Mouse (Mus musculus): ENCODE measurements at regions not wholly inside any gene's neighbourhood (a gene's known extent, or its start where the extent isn't known, plus 50 kb on each side); places are given as distances from the start of the nearest gene placed in this dataset.

DNA sequence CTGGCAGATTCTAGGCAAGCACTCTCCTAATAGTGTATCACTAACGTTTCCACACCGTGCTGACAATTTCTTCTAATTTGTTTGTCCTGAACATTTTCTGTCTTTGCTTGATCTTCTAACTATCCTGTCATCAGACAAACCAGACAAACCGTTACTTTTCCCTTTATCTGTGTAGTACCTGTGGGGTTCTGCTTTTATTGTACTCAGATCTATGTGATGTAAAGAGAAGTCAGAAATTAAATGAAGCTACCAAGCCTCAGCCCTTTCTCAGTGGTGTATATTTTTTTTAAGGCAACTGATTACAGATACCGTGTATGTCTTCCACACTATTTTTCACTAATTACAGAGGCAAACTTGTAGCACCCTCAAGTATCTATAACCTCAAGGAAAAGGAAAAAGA is 108.9 kb upstream of the Robo2 start:
- Histone ChIP-seq H3K4me3 (ENCODE audit: low read depth, low read length) (no peak overlapping the region), H3K9ac (ENCODE audit: low read length) (no peak overlapping the region), H3K27ac (ENCODE audit: low read depth, low read length) (no peak overlapping the region), H3K36me3 (ENCODE audit: control insufficient read depth, insufficient read depth, low read length) (no peaks in the 10 kb centered on the region), H3K9me3 (ENCODE audit: control insufficient read depth, low read length) (no peaks in the 10 kb centered on the region), H3K4me1 (replicated peaks; ENCODE audit: control insufficient read depth, insufficient read depth, low read length) (no peaks in the 10 kb centered on the region), H3K27me3 (ENCODE audit: control insufficient read depth, insufficient read depth, low read length) (no peaks in the 10 kb centered on the region), H3K4me2 (ENCODE audit: low read depth, low read length, severe bottlenecking) (no peak overlapping the region)
- 88% methylated on average over 4 of the region's 4 CpGs for WGBS
- ATAC-seq (replicated peaks; ENCODE audit: low FRiP score) (no peak), DNase-seq (ENCODE audit: low spot score) (no peak)

- Histone ChIP-seq H3K9ac (ENCODE audit: low read length) (no peak overlapping the region), H3K4me1 (replicated peaks; ENCODE audit: control insufficient read depth, insufficient read depth, low read length) (no peaks in the 10 kb centered on the region), H3K27ac (ENCODE audit: low read depth, low read length) (no peak overlapping the region), H3K36me3 (ENCODE audit: control insufficient read depth, insufficient read depth, low read length) (no peaks in the 10 kb centered on the region), H3K4me2 (ENCODE audit: low read depth, low read length, severe bottlenecking) (no peak overlapping the region), H3K27me3 (ENCODE audit: control insufficient read depth, insufficient read depth, low read length) (no peaks in the 10 kb centered on the region), H3K4me3 (ENCODE audit: low read depth, low read length) (no peak overlapping the region), H3K9me3 (ENCODE audit: control insufficient read depth, low read length) (no peaks in the 10 kb centered on the region)
- ATAC-seq (replicated peaks; ENCODE audit: low FRiP score): no peak
- WGBS: 100% methylated on average over 1 of the region's 1 CpGs
- DNase-seq (ENCODE audit: low spot score): no peak
These were observed 106.3 kb upstream of the Robo2 start for GRCm38 (mm10) chr16:74517888-74518287.

GRCm38 (mm10) chr16:74517374-74517773 is 105.7 kb upstream of the Robo2 start:
- 91% methylated on average over 4 of the region's 4 CpGs for WGBS
- no peaks in the 10 kb centered on the region for H3K4me1 ChIP-seq (replicated peaks; ENCODE audit: control insufficient read depth, insufficient read depth, low read length)
- ATAC-seq (replicated peaks; ENCODE audit: low FRiP score): no peak
- H3K27ac ChIP-seq (ENCODE audit: low read depth, low read length): no peak overlapping the region
- H3K27me3 ChIP-seq (ENCODE audit: control insufficient read depth, insufficient read depth, low read length): no peaks in the 10 kb centered on the region
- H3K36me3 ChIP-seq (ENCODE audit: control insufficient read depth, insufficient read depth, low read length): no peaks in the 10 kb centered on the region
- H3K4me2 ChIP-seq (ENCODE audit: low read depth, low read length, severe bottlenecking): no peak overlapping the region
- H3K4me3 ChIP-seq (ENCODE audit: low read depth, low read length): no peak overlapping the region
- H3K9ac ChIP-seq (ENCODE audit: low read length): no peak overlapping the region
- no peak for DNase-seq (ENCODE audit: low spot score)
- no peaks in the 10 kb centered on the region for H3K9me3 ChIP-seq (ENCODE audit: control insufficient read depth, low read length)

DNA sequence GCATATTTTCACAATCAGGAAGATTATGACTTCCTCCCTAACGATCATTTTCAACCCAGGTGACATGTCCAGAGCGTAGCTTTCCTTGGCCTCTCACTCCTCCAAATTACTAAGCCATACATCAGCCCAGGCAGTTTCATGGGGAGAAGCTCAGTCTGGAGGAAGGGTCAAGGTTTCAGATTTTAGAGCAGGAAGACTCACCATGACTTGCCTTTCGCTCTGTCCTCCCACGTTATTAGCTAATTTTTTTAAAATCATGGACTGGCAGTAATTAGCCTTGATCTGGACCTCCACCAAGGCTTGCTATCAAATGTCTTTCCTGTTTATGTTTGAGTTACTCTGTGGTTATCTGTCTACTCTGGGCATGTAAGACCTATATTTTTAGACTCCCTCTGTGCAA is 102.9 kb upstream of the Robo2 start:
- Histone ChIP-seq H3K27ac (ENCODE audit: low read depth, low read length) (no peak overlapping the region), H3K4me1 (replicated peaks; ENCODE audit: control insufficient read depth, insufficient read depth, low read length) (no peaks in the 10 kb centered on the region), H3K27me3 (ENCODE audit: control insufficient read depth, insufficient read depth, low read length) (no peaks in the 10 kb centered on the region), H3K36me3 (ENCODE audit: control insufficient read depth, insufficient read depth, low read length) (no peaks in the 10 kb centered on the region), H3K4me2 (ENCODE audit: low read depth, low read length, severe bottlenecking) (no peak overlapping the region), H3K9ac (ENCODE audit: low read length) (no peak overlapping the region), H3K4me3 (ENCODE audit: low read depth, low read length) (no peak overlapping the region), H3K9me3 (ENCODE audit: control insufficient read depth, low read length) (no peaks in the 10 kb centered on the region)
- WGBS: 74% methylated on average over 4 of the region's 4 CpGs
- ATAC-seq (replicated peaks; ENCODE audit: low FRiP score) (no peak), DNase-seq (ENCODE audit: low spot score) (no peak)

- H3K4me3 ChIP-seq (ENCODE audit: low read depth, low read length): no peak overlapping the region
- H3K27me3 ChIP-seq (ENCODE audit: control insufficient read depth, insufficient read depth, low read length): no peaks in the 10 kb centered on the region
- no peak for DNase-seq (ENCODE audit: low spot score)
- H3K4me1 ChIP-seq (replicated peaks; ENCODE audit: control insufficient read depth, insufficient read depth, low read length): no peaks in the 10 kb centered on the region
- H3K27ac ChIP-seq (ENCODE audit: low read depth, low read length): no peak overlapping the region
- ATAC-seq (replicated peaks; ENCODE audit: low FRiP score): no peak
- no peaks in the 10 kb centered on the region for H3K36me3 ChIP-seq (ENCODE audit: control insufficient read depth, insufficient read depth, low read length)
- H3K4me2 ChIP-seq (ENCODE audit: low read depth, low read length, severe bottlenecking): no peak overlapping the region
- H3K9me3 ChIP-seq (ENCODE audit: control insufficient read depth, low read length): no peaks in the 10 kb centered on the region
- WGBS: 94% methylated on average over 1 of the region's 1 CpGs
- H3K9ac ChIP-seq (ENCODE audit: low read length): no peak overlapping the region
These were observed 98.8 kb upstream of the Robo2 start for GRCm38 (mm10) chr16:74510383-74510782.

GRCm38 (mm10) chr16:74509489-74509888 is 97.9 kb upstream of the Robo2 start:
- Histone ChIP-seq H3K27ac (ENCODE audit: low read depth, low read length) (no peak overlapping the region), H3K27me3 (ENCODE audit: control insufficient read depth, insufficient read depth, low read length) (no peaks in the 10 kb centered on the region), H3K4me1 (replicated peaks; ENCODE audit: control insufficient read depth, insufficient read depth, low read length) (no peaks in the 10 kb centered on the region), H3K36me3 (ENCODE audit: control insufficient read depth, insufficient read depth, low read length) (no peaks in the 10 kb centered on the region), H3K4me3 (ENCODE audit: low read depth, low read length) (no peak overlapping the region), H3K4me2 (ENCODE audit: low read depth, low read length, severe bottlenecking) (no peak overlapping the region), H3K9me3 (ENCODE audit: control insufficient read depth, low read length) (no peaks in the 10 kb centered on the region), H3K9ac (ENCODE audit: low read length) (no peak overlapping the region)
- 92% methylated on average over 2 of the region's 2 CpGs for WGBS
- DNase-seq (ENCODE audit: low spot score) (no peak), ATAC-seq (replicated peaks; ENCODE audit: low FRiP score) (no peak)

- no peak for DNase-seq (ENCODE audit: low spot score)
- H3K36me3 ChIP-seq (ENCODE audit: control insufficient read depth, insufficient read depth, low read length): no peaks in the 10 kb centered on the region
- H3K9ac ChIP-seq (ENCODE audit: low read length): no peak overlapping the region
- no peak overlapping the region for H3K4me2 ChIP-seq (ENCODE audit: low read depth, low read length, severe bottlenecking)
- H3K27me3 ChIP-seq (ENCODE audit: control insufficient read depth, insufficient read depth, low read length): no peaks in the 10 kb centered on the region
- H3K9me3 ChIP-seq (ENCODE audit: control insufficient read depth, low read length): no peaks in the 10 kb centered on the region
- no peak for ATAC-seq (replicated peaks; ENCODE audit: low FRiP score)
- no peak overlapping the region for H3K27ac ChIP-seq (ENCODE audit: low read depth, low read length)
- H3K4me1 ChIP-seq (replicated peaks; ENCODE audit: control insufficient read depth, insufficient read depth, low read length): no peaks in the 10 kb centered on the region
- H3K4me3 ChIP-seq (ENCODE audit: low read depth, low read length): no peak overlapping the region
These were observed 95.1 kb upstream of the Robo2 start for GRCm38 (mm10) chr16:74506719-74507118.

DNA sequence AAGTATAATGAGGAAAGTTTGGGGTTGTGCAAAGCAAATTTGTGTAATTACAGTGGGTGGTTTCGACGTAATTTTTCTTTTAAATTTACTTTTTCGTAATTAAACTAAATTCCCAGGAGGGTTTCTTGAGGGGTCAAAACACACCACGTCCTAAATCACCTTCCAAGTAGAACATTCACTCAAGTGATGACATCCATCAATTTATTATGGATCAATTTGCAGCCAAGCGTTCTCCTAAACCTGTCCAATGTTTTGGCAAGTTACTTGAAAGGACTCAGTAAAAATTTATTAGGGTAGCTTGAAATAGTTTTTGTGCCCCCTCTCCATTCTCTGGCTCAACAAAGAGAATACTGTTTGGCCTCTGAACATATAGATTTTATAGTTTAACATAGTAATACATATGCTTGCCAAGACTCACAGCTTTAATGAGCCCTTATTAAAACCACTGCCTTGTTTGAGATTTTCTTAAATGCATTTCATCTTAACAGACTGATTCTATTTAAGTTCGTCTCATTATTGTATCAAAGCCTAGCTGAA is 94.6 kb upstream of the Robo2 start:
- Histone ChIP-seq H3K9me3 (ENCODE audit: control insufficient read depth, low read length) (no peaks in the 10 kb centered on the region), H3K36me3 (ENCODE audit: control insufficient read depth, insufficient read depth, low read length) (no peaks in the 10 kb centered on the region), H3K4me1 (replicated peaks; ENCODE audit: control insufficient read depth, insufficient read depth, low read length) (no peaks in the 10 kb centered on the region), H3K9ac (ENCODE audit: low read length) (no peak overlapping the region), H3K4me3 (ENCODE audit: low read depth, low read length) (no peak overlapping the region), H3K27me3 (ENCODE audit: control insufficient read depth, insufficient read depth, low read length) (no peaks in the 10 kb centered on the region), H3K4me2 (ENCODE audit: low read depth, low read length, severe bottlenecking) (no peak overlapping the region), H3K27ac (ENCODE audit: low read depth, low read length) (no peak overlapping the region)
- no peak for ATAC-seq (replicated peaks; ENCODE audit: low FRiP score)
- 78% methylated on average over 6 of the region's 6 CpGs for WGBS
- no peak for DNase-seq (ENCODE audit: low spot score)

DNA sequence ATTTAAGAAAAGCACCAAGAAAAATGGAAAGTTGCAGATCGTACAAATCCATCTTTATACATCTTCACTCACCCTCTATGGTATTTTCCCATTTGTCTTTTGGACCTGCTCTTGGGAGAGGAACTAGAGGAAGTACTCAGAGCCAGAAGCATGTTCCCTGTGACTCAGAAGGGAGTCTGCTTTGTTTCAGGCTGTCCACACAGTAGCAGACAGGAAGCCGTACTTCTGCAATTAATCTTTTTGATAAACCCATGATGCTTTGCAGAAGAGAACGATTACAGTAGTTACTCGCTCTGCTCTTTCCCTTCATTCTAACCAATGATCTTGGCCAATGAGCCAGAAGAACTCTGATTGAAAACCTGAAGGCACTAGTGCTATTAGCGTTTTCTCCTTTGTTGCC is 92.8 kb upstream of the Robo2 start:
- ATAC-seq (replicated peaks; ENCODE audit: low FRiP score) (no peak), DNase-seq (ENCODE audit: low spot score) (no peak)

More for the DNA sequence above, 92.8 kb upstream of the Robo2 start:
- no peaks in the 10 kb centered on the region for H3K9me3 ChIP-seq (ENCODE audit: control insufficient read depth, low read length)
- H3K9ac ChIP-seq (ENCODE audit: low read length): no peak overlapping the region
- H3K4me2 ChIP-seq (ENCODE audit: low read depth, low read length, severe bottlenecking): no peak overlapping the region
- H3K27ac ChIP-seq (ENCODE audit: low read depth, low read length): no peak overlapping the region
- no peak overlapping the region for H3K4me3 ChIP-seq (ENCODE audit: low read depth, low read length)
- H3K27me3 ChIP-seq (ENCODE audit: control insufficient read depth, insufficient read depth, low read length): no peaks in the 10 kb centered on the region
- H3K36me3 ChIP-seq (ENCODE audit: control insufficient read depth, insufficient read depth, low read length): no peaks in the 10 kb centered on the region
- 90% methylated on average over 5 of the region's 5 CpGs for WGBS
- no peaks in the 10 kb centered on the region for H3K4me1 ChIP-seq (replicated peaks; ENCODE audit: control insufficient read depth, insufficient read depth, low read length)
